Mouse (Mus musculus) embryonic facial prominence, embryonic 15.5 days (tissue): ENCODE measurements at regions not wholly inside any gene's neighbourhood (a gene's known extent, or its start where the extent isn't known, plus 50 kb on each side); places are given as distances from the start of the nearest gene placed in this dataset.
"Not testable (repeated sequence)": the region's sequence is repeated elsewhere in the genome, so short reads cannot be mapped to it uniquely, and the experiment has no call there.

Experiments used
- ATAC-seq: fragments of 200-750 bp; cut with Nextera tagmentation; 2 replicates; pipeline ENCODE4 v1.8.0; 2017; ENCODE audit warnings: low read depth, moderate TSS enrichment; ENCODE audit not compliant: insufficient number of reproducible peaks, low FRiP score, low TSS enrichment
- H3K27ac ChIP-seq: fragments of 300-500 bp; sonication (generic); replicated peaks from 2 replicates; pipeline ENCODE4 v1.5.1; 2015; ENCODE audit warnings: mild to moderate bottlenecking, inconsistent platforms
- H3K27me3 ChIP-seq: fragments of 300-500 bp; sonication (generic); 2 replicates; pipeline ENCODE4 v1.6.1; 2015; ENCODE audit warnings: inconsistent platforms
- H3K36me3 ChIP-seq: fragments of 300-500 bp; sonication (generic); 2 replicates; pipeline ENCODE4 v1.6.1; 2015; ENCODE audit warnings: mild to moderate bottlenecking, inconsistent platforms
- H3K4me1 ChIP-seq: fragments of 300-500 bp; sonication (generic); 2 replicates; pipeline ENCODE4 v1.6.1; 2015; ENCODE audit warnings: inconsistent platforms
- H3K4me2 ChIP-seq: fragments of 300-500 bp; sonication (generic); replicated peaks from 2 replicates; pipeline ENCODE4 v1.6.1; 2015; ENCODE audit warnings: mild to moderate bottlenecking, inconsistent platforms
- H3K4me3 ChIP-seq: fragments of 300-500 bp; sonication (generic); replicated peaks from 2 replicates; pipeline ENCODE4 v1.5.1; 2015; ENCODE audit warnings: mild to moderate bottlenecking, inconsistent platforms
- H3K9ac ChIP-seq: fragments of 300-500 bp; sonication (generic); 2 replicates; pipeline ENCODE4 v1.6.1; 2015; ENCODE audit warnings: inconsistent platforms
- H3K9me3 ChIP-seq: fragments of 300-500 bp; sonication (generic); replicated peaks from 2 replicates; pipeline ENCODE4 v1.6.1; 2016; ENCODE audit warnings: inconsistent platforms
- WGBS: fragments of 180-500 bp; shearing (Covaris S2); methylation state at CpG from one replicate; pipeline ENCODE4 v1.1.7; 2015; 5-methylcytosine and 5-hydroxymethylcytosine counted together

DNA sequence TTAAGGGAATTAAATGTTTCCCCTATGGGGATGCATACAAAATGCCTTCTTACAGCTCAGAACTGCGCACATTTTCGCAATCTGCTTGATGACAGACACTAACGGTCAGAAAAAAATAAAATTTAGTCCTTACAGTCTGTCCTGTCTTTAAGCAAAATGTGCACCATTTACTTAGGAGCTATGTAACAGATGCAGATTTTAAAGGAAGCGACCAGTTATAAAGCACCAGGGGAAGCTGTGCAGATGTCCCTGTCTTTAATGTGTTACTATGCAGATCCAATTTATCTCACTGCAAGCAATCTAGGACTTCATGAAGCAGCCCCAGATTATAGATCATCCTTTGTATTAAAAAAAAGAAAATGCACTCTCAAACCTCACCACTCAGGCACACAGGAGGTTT is 148.8 kb upstream of the Gm10306 start:
- Histone ChIP-seq H3K4me2 (no peak overlapping the region), H3K9me3 (no peaks in the 10 kb centered on the region), H3K27me3 (no peaks in the 10 kb centered on the region), H3K36me3 (no peaks in the 10 kb centered on the region), H3K4me1 (no peaks in the 10 kb centered on the region), H3K9ac (no peak overlapping the region), H3K27ac (no peak overlapping the region), H3K4me3 (no peak overlapping the region)
- no peak for ATAC-seq
- WGBS: 82% methylated on average over 4 of the region's 4 CpGs

DNA sequence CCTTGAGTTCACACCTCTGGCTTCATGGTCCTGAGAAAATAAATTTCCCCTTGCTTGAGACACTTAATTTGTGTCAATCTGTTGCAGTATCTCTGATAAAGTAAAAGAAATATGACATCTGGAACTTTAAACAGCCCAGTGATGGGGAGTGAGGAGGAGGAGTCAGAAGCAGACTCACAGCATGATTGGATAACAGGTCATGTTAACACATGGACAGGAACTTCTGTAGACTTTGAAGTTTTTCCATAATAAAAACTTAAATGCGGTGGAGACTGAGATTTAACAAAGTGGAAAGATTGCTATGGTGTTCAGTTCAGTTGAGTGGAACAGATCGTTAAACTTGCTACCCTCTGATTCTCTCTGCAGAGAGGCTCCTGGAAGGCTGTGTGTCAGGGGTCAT is 143.7 kb upstream of the Gm10306 start:
- H3K27ac ChIP-seq: no peak overlapping the region
- H3K9ac ChIP-seq: no peak overlapping the region
- ATAC-seq: no peak
- H3K4me2 ChIP-seq: no peak overlapping the region
- no peaks in the 10 kb centered on the region for H3K27me3 ChIP-seq
- no peaks in the 10 kb centered on the region for H3K36me3 ChIP-seq
- H3K4me1 ChIP-seq: no peaks in the 10 kb centered on the region
- H3K9me3 ChIP-seq: no peaks in the 10 kb centered on the region
- WGBS: 71% methylated on average over 2 of the region's 2 CpGs
- no peak overlapping the region for H3K4me3 ChIP-seq

DNA sequence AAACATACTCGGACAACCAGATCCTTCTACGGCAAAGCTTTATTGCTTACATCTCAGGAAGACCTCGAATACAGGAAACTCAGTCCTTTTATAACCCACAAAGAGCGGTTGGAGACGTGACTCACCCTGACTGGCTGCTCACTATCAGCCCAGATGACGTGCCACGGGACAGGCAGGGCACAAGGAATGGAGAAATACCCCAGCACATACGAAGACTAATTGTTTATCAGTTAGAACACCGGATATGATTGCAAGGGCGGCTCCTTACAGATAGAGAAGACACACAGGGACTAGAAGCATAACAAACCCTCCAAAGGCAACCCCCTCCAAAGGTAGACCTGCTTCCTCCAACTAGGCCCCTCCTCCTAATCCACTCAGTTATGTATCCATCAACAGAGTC is 130.8 kb upstream of the Gm10306 start:
- H3K4me3 ChIP-seq, H3K4me1 ChIP-seq, H3K9me3 ChIP-seq, H3K36me3 ChIP-seq, H3K27ac ChIP-seq, ATAC-seq, H3K27me3 ChIP-seq, H3K4me2 ChIP-seq, H3K9ac ChIP-seq: not testable (repeated sequence)
- WGBS: 86% methylated on average over 10 of the region's 10 CpGs

DNA sequence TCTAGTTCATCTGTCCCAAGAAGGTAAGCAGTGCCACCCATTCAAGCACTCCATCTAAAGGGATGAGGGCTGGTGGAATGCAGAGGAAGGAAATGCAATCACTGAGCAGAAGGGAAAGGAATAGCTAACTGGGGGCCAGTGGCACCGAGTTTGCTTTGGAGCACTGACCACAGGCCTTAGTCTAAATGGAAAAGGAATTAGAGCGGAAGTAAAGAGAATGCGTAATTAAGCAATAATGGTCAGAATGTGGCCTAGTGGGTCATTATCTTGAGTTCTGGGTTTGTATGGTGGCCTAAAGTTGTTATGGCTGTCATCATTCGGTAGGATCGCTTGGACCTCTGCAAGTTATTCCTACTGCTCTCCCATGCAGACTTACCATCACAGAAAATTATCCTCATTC is 128.8 kb upstream of the Gm10306 start:
- Histone ChIP-seq H3K9me3 (no peaks in the 10 kb centered on the region), H3K4me2 (no peak overlapping the region), H3K27me3 (no peaks in the 10 kb centered on the region), H3K4me1 (no peaks in the 10 kb centered on the region), H3K27ac (no peak overlapping the region), H3K4me3 (no peak overlapping the region), H3K9ac (no peak overlapping the region), H3K36me3 (no peaks in the 10 kb centered on the region)
- WGBS: 92% methylated on average over 5 of the region's 5 CpGs
- ATAC-seq: no peak

DNA sequence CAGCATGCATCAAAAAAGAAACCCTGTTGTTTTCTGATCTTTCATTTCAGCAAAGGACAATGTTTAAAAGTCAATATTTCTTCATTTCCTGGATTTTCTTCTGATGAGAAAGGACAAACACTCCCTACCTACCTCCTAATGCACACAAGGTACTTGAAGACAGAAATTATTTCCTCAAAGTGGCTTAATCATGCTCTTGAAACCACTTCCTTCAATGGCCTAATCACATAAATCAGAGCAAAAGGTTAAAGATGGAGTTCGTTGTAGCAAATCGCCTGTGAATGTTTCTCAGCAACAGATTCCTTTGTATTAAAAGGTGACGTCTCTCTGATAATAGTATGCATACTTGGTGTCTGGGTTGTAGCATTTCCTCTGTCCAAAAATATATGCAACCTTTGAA is 124.3 kb upstream of the Gm10306 start:
- no peak overlapping the region for H3K27ac ChIP-seq
- no peak overlapping the region for H3K4me2 ChIP-seq
- WGBS: 76% methylated on average over 3 of the region's 3 CpGs
- no peak overlapping the region for H3K4me3 ChIP-seq
- H3K4me1 ChIP-seq: no peaks in the 10 kb centered on the region
- no peaks in the 10 kb centered on the region for H3K9me3 ChIP-seq
- no peaks in the 10 kb centered on the region for H3K36me3 ChIP-seq
- ATAC-seq: no peak
- H3K27me3 ChIP-seq: no peaks in the 10 kb centered on the region
- no peak overlapping the region for H3K9ac ChIP-seq

DNA sequence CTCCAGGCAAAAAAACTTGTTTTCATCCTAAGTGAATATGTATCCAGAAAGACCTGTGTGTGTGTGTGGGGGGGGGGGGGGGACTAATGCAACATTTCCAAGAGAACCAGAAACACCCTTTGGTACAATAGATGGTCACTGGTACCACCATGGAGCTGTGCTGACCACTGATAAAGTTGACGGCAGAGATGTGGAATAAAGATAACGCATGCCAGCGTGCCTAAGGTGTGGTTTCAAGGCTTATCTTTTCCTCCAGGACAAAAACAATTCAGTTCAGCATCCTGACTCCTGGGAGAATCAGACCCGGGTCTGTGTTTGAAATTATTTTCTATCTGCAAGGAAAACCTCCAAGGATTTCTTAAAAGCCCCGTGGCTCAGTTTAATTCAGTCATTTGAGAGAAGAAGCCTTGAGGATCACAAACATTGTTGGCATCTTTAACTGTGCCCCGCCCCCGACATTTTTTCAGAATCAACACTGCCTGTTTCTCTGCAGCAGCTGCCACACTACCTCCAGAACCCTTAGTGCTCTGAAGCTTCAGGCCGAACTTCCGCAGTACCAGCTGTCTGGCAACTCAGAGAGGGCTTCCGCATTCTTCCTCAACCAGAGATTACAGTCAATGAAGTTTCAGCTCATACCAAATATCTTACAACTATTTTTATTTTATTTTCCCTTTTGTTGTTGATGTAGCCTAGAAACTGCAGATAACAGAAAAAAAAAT is 118.5 kb upstream of the Gm10306 start:
- Histone ChIP-seq H3K27me3 (no peaks in the 10 kb centered on the region), H3K4me2 (no peak overlapping the region), H3K27ac (no peak overlapping the region), H3K9ac (no peak overlapping the region), H3K9me3 (no peaks in the 10 kb centered on the region), H3K36me3 (no peaks in the 10 kb centered on the region), H3K4me1 (no peaks in the 10 kb centered on the region), H3K4me3 (no peak overlapping the region)
- WGBS: 55% methylated on average over 10 of the region's 10 CpGs
- ATAC-seq: no peak

DNA sequence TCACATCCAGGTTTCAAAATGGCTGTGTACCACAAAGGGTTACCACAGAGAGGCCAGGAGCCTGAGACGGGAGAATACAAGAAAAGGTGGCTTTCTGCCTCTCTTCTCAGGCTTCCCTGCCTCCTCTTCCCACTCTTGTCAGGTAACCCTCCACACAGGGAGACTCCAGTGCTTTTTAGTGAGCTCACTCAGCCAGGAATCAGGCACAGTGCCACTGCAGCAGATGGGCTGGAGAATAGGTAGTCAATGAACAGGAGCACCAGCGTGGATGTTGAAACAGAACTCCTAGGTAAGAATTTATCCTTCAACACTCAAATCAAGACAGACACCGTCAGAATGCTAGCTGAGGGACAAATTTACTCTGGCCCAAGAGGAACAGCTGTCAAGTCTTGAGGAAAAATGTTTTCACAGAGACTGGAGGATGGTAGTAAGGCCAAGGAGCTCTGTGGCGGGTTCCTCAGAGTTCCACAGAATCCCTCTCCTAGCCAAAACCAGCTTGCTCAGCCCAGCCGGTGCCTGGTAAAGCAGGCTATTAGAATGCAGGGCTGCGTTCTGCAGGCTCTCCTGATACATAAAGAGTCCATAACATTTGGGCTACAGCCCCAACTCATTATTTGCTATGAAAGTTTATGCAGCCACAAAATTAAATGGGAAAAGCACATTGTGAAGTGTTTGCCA is 117.0 kb upstream of the Gm10306 start:
- Histone ChIP-seq H3K27ac (no peak overlapping the region), H3K4me1 (no peaks in the 10 kb centered on the region), H3K4me2 (no peak overlapping the region), H3K9me3 (no peaks in the 10 kb centered on the region), H3K36me3 (no peaks in the 10 kb centered on the region), H3K9ac (no peak overlapping the region), H3K27me3 (no peaks in the 10 kb centered on the region), H3K4me3 (no peak overlapping the region)
- ATAC-seq: no peak
- 77% methylated on average over 6 of the region's 6 CpGs for WGBS

DNA sequence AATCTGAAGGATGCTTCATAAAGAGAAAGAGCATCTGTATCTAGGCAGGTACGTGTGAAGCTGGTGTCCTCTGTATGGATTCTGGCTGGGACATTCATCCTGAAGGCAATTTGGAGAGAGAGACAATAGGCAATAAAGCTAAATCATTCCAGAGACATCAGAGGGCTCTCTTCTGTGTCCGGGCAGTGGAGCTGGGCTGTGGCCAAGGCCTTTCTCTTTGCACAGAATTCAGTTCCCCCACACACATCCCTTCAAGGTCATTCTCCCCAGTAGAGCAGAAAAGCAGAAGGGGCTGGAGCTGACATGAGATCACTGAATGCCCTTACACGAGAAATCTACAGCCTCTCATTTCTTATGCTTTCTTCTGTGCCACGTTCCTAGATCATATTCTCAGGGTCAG is 109.7 kb upstream of the Gm10306 start:
- Histone ChIP-seq H3K9me3 (no peaks in the 10 kb centered on the region), H3K9ac (no peak overlapping the region), H3K4me1 (no peaks in the 10 kb centered on the region), H3K27me3 (no peaks in the 10 kb centered on the region), H3K27ac (no peak overlapping the region), H3K4me3 (no peak overlapping the region), H3K4me2 (no peak overlapping the region), H3K36me3 (no peaks in the 10 kb centered on the region)
- ATAC-seq: no peak
- 68% methylated on average over 4 of the region's 4 CpGs for WGBS
